Mouse (Mus musculus) monocyte, adult 5-6 weeks (primary cell): ENCODE measurements at regions not wholly inside any gene's neighbourhood (a gene's known extent, or its start where the extent isn't known, plus 50 kb on each side); places are given as distances from the start of the nearest gene placed in this dataset.

ENCODE experiments used
- ATAC-seq: fragments of 153-309, 156-312 bp; replicated peaks from 2 replicates; pipeline ENCODE4 v1.8.0; 2017; ENCODE audit warnings: mild to moderate bottlenecking; ENCODE audit not compliant: low TSS enrichment, insufficient number of reproducible peaks, severe bottlenecking, poor library complexity, low FRiP score

- no peak for ATAC-seq
Observed at GRCm38 (mm10) chr12:28922236-28922635, 170.6 kb downstream of the Eipr1 start.

GRCm38 (mm10) chr12:28925206-28925605 is 173.6 kb downstream of the Eipr1 start:
- no peak for ATAC-seq

- no peak for ATAC-seq
Observed at GRCm38 (mm10) chr12:28939936-28940335, 188.3 kb downstream of the Eipr1 start.

GRCm38 (mm10) chr12:28948889-28949288 is 197.3 kb downstream of the Eipr1 start:
- no peak for ATAC-seq

- no peak for ATAC-seq
Observed at GRCm38 (mm10) chr12:28949307-28949706, 197.7 kb downstream of the Eipr1 start.

GRCm38 (mm10) chr12:28957155-28957554 is 205.6 kb downstream of the Eipr1 start:
- ATAC-seq, result no peak

GRCm38 (mm10) chr12:28958661-28959060 is 207.1 kb downstream of the Eipr1 start:
- no peak for ATAC-seq

- no peak for ATAC-seq
Observed at GRCm38 (mm10) chr12:28969671-28970379, 218.2 kb downstream of the Eipr1 start.

- no peak for ATAC-seq
Observed at GRCm38 (mm10) chr12:28974571-28975041, 223.0 kb downstream of the Eipr1 start.

GRCm38 (mm10) chr12:28975249-28975648 is 223.6 kb downstream of the Eipr1 start:
- ATAC-seq, result no peak

- ATAC-seq, result no peak
Observed at GRCm38 (mm10) chr12:28979679-28980078, 228.1 kb downstream of the Eipr1 start.

- ATAC-seq, result no peak
Observed at GRCm38 (mm10) chr12:28986214-28986613, 234.6 kb downstream of the Eipr1 start.

GRCm38 (mm10) chr12:28997474-28998192 is 246.0 kb downstream of the Eipr1 start:
- ATAC-seq, result no peak

GRCm38 (mm10) chr12:28999963-29000451 is 248.4 kb downstream of the Eipr1 start:
- ATAC-seq, result no peak

- no peak for ATAC-seq
Observed at GRCm38 (mm10) chr12:29004504-29004903, 252.9 kb downstream of the Eipr1 start.

GRCm38 (mm10) chr12:29014601-29015000 is 263.0 kb downstream of the Eipr1 start:
- ATAC-seq, result no peak

GRCm38 (mm10) chr12:29015200-29015862 is 263.7 kb downstream of the Eipr1 start:
- no peak for ATAC-seq

- ATAC-seq, result no peak
Observed at GRCm38 (mm10) chr12:29021152-29021551, 269.5 kb downstream of the Eipr1 start.

- ATAC-seq, result no peak
Observed at GRCm38 (mm10) chr12:29028171-29028570, 276.6 kb downstream of the Eipr1 start.
